Mouse (Mus musculus) megakaryocyte, adult 5-6 weeks (primary cell): ENCODE measurements around the gene Dtx3. TPM values are rescaled to one million over a fixed set of nuclear protein-coding genes. Genes with fewer than 3 reads are reported as not detected.
"Not testable (repeated sequence)": the region's sequence is repeated elsewhere in the genome, so short reads cannot be mapped to it uniquely, and the experiment has no call there.

Experiments
- ATAC-seq: 2 replicates; pipeline ENCODE4 v1.8.0; 2016; ENCODE audit warnings: mild to moderate bottlenecking, inconsistent platforms; ENCODE audit not compliant: poor library complexity, severe bottlenecking
- total RNA-seq, 2 experiments: library from RNA; stranded (forward) in 1 of 2; stranded (reverse) in 1 of 2; fragments of 153-499, 151-499 nt in 1 of 2; fragments of 221-1000, 200-1000 nt in 1 of 2; gene quantifications; 2 replicates each; pipeline versions ENCODE4 v1.2.3 to v1.2.4; 2015 to 2017

Gene Dtx3
- total RNA-seq, 2 experiments from 2014 or later: 8.2 to 9.1 TPM

DNA sequence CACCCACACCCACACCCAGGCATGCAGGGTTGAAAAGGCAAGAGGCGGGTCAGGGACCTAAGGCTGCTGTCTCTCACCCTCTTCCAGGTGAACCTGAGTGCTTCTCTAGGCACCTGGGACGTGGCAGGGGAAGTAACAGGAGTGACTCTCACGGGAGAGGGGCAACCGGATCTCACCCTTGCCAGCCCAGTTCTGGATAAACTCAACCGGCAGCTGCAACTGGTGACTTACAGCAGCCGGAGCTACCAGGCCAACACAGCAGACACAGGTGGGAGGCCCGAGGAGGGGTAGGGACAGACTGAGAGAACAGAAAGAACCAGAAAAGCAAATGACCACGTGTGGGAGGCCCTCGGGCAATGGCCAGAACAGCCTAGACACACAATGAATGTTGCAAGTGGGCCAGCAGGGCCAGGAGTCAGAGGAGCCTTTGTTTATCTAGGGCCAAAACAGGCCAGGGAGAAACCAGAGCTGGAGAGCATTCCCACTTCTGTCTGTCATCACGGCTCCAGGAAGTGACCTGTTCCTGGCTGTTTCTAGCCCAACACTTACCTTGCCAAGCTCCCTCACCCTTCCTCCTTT, 27.8 kb downstream of the Dtx3 start:
- ATAC-seq: no peak

DNA sequence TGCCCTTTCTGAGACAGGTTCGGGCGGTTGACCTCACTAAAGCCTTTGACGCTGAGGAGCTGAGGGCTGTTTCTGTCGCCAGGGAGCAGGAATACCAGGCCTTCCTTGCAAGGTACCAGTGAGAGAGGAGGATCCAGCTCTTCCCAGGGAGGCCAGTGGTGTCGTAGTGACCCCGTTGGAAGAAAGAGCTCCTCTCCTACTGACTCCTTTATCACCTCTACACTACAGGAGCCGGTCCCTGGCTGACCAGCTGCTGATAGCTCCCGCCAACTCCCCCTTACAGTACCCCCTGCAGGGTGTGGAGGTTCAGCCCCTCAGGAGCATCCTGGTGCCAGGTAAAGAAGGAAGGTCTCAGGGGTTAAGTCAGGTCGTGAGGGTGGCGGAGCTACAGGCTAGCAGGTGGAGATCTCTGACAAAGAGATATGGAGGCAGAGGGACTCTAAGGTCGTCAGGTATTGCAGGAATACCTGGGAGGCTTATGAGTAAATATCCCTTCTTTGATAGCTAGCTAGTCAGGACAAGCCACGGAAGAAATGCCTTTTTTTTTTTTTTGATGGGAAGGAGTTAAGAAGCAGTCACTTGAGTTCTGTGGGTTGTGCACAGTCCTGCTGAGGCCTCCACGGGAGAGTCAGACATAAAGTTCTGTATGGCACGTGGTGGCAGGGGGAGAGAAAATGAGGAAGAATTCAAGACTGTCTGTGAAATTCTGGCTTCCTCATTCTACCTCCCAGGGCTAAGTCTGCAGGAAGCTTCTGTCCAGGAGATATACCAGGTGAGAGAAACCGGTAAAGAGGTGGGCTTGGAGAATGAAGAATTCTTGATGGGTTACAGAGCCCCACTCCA, 28.5 kb downstream of the Dtx3 start:
- ATAC-seq: peak; percentile 15; the same call in 1 of the 2 replicates

DNA sequence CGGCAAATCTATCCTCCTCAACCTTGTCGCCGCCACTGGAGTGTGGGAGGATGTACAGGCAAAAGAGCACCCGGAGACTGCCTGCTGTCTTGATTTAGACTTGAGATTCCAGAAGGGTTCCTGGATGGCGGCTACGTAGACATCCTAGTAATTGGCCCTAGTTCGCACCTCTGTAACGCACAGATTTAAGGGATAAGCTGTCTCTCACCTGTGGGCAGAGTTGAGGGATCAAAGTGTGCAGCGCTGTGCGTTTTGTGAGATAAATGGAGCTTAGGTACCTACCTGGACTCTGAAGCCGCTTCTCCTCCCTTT, 29.2 kb downstream of the Dtx3 start:
- no peak for ATAC-seq

DNA sequence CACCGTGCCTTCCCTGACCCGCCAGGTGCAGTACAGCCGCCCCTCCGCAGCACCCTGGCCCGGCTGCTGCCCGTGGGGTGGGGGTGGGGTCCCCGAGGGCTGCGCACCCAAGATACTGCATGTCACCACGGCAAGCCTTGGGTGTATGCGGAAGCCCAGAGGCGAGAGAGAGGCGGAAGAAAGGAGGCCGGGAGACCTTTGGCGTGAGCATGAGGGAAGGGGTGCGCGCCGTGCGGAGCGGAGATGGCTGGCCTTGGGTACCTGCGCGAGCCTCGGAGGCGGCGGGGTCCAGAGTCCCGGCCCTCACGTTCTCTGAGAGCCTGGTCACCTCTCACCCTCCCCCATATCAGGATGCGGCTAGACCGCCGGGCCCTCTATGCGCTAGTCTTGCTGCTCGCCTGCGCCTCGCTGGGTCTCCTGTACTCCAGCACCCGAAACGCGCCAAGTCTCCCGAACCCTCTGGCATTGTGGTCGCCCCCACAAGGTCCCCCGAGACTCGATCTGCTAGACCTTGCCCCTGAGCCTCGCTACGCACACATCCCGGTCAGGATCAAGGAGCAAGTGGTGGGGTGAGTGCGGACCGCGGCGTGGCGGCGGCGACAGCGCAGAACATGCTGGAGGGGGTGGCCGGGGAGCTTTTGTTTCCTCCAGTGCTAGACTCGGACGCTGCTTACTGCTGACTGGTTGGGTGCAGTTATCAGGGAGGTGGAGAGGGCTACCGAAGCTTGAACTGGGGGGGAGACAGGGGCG, 29.7 kb downstream of the Dtx3 start:
- peak; percentile 49 for ATAC-seq

DNA sequence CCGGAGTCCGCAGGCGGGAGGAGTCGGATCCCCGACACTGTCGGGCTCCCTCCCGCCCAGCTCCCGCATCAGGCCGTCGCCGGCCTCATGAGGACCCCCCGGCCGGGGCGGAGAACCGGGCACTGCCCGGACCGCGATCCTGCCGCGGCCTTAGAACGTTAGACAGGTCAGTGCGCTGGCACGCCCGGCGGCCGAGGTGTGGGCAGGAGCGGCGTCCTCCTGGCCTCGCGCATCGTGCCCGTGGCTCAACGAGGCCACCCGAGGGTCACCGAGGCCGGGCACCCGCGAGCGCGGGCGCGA, 30.2 kb downstream of the Dtx3 start:
- ATAC-seq: no peak

DNA sequence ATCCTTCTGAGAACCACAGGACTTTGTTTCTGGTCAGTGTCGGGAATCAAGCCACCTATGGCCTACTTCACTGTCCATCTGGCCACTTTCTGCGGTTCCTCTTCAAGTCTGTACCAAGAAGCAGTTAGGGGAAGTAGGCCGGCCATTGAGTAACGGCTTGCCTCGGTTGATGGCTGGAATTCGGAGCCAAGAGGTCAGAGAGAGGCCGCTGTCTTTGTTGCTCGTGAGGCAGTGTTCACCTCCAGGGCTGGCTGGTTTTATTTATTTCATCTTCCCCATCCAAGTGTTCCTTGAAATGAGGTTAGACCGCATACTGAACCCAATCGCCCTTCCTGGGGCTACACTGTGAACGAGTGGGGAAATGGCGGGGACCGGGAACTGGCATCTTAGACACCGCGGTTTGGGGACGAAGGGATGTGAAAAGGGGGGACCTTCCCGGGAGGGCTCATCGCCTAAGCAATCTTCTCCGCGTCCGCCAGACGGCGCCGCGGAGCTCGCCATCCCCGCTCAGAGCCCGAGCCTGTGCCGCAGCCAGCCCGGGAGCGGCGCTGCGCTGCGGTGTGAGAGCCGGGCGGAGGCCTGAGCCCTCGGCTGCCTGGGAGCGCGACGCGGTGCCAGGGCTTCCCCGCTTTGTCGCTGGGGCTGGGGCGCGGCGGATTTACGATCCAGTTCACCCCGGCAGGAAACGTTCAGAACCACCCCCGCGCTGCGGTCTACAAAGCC, 30.7 kb downstream of the Dtx3 start, which contains the start of gene B4galnt1:
Gene B4galnt1 (plus strand): TSS at position 595 of the 723 bp plus-strand sequence.
- peak; percentile 55 for ATAC-seq

DNA sequence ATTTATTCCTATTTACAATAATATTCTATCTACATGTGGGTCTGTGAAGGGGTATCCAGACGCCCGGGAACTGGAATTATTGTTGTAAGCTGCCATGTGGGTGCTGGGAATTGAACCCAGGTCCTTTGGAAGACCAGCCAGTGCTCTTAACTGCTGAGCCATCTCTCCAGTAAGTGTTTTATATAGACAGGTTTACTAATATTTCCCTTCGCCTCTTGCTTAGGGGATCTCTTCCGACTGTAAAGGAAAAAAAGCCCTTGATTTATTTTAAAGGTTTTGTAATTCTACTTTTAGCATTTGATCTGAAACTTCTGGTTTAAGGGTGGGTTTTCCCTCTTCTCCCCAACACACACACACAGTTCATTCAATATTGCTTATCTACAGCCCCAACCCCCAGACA, 31.3 kb downstream of the Dtx3 start:
- no peak for ATAC-seq

DNA sequence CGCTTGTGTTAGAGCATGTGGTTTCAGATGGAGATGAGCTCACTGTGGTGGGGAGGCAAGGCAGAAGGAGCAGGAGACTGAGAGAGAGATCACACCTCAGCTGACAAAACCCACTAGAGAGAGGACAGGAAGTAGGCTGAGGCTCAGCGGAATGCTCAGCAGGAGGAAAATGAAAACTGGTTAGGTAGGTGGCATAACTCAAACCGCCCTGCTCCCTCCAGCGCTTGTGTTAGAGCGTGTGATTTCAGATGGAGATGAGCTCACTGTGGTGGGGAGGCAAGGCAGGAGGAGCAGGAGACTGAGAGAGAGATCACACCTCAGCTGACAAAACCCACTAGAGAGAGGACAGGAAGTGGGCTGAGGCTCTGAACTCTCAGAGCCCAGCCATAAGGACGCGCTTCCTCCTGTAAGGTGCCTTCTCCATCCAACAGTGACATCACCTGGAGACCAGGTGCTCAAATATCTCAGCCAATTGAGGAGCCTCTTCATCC, 32.7 kb downstream of the Dtx3 start:
- ATAC-seq: peak; percentile 36

DNA sequence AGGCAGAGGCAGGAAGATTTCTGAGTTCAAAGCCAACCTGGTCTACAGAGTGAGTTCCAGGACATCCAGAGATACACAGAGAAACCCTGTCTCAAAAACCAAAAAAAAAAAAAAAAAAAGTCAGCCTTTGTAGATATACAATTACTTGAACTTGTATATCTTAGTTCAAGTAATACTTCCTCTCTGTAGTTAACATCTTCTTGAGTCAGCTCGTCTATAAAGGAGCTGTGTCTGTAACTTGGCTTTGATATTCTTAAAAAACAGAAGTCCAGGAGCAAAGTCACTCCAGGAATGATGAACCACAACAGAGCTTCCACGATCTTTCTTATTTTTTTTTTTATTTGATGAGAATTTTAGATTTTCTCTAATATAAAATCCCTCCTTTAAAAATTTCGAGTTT, 34.8 kb downstream of the Dtx3 start:
- ATAC-seq: no peak

DNA sequence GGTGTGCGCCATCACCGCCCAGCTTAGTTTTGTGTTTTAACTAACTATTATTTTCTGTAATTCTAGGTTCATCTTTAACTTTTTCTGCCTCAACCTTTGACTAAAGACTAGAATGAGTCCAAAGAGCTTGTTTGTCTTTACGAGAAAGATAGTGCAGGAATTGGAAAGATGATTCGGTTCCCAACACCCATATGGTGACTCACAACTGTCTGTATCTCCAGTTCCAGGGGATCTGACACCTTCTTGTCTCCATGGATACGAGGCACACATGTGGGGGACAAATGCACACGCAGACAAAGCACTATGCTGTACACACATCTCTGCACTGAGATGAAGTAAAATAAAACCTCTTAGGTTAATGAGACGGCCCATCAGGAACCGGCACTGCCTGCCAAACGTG, 35.4 kb downstream of the Dtx3 start:
- ATAC-seq: no peak

DNA sequence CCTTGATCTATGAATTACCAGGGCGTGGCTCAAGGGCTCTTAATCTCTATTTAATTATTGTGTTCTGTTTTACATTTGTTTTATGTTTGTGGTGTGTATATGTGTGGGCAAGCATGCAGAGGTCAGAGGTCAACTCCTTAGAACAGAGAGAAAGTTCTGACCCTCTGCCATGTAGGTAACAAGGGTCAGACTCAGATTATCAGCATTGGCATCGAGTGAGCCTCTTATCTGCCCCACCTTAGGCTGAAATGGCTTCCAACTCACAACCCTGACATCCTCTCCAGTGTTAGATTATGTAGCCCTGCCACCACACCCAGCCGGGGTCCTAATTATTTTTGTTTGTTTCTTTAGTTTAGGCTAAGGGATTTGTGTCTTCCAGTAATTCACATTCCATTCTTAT, 37.1 kb downstream of the Dtx3 start:
- no peak for ATAC-seq

DNA sequence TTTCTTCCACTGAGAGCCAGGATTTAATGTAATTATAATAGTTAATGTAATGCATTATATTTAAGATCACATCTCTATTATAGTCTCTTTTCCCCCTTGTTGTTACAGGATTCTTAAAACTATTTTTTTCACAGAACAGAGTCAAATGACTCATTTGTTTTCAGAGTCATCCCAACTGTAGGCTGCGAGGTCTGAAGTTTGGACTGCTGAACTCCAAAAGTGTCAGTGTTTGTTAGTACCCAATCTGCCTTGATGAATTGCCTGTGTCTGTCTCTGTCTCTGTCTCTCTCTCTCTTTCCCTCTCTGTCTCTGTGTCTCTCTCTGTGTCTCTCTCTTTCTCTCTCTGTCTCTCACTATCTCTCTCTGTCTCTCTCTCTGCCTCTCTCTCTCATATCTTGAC, 39.0 kb downstream of the Dtx3 start:
- no peak for ATAC-seq

DNA sequence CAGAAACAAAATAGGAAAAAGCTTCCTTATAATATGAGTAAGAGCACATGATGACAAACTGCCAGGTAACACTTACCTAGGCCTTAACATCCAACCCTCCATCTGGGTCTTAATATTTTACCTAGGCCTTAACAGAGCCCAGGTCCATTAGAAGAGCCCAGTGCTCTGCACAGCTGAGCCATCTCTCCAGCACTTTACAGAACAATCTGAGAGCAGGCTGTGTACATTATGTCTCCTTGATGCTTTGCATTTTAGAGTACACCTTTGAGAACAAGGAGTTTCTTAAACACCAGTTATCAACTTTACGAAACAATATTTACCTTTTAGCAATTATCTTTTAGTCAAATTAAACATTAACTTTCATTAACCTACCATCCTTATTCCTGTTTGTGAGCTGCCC, 39.4 kb downstream of the Dtx3 start:
- no peak for ATAC-seq

DNA sequence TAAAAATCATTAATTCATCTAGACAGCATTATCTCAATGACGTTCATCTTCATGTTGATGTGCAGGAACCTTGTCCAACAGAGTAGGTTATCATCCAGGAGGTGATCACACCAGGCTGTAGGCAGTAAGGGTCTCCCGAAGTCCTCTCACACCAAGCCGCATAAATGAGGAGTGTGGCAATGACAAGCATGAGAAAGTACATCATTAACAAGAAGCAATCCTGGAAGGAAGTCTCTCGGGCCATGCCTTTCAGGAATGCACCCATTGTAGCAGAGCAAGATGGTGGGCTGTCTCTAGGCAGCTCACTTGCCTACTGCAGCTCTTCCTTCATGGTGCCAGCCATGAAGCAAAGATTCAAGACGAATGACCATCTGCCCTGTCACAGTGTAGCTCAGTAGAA, 40.9 kb downstream of the Dtx3 start:
- no peak for ATAC-seq

DNA sequence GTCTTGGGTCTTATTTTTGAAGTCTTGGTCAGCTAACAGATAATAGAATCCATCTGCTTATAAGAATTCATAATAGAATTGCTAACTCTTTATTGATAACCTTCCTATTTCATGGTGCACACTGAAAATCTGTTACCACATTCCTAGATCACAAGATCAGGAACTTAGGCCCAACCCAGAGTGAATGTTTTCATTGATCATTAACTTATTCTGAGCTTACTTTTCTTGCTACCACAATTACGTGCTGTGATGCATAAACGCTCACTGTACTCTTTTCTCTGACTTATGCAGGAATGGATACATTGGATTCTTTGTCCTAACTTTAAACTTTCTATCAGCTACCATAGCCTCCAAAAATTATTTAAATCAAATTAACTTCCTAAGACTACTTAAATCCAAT, 41.3 kb downstream of the Dtx3 start:
- ATAC-seq: no peak

DNA sequence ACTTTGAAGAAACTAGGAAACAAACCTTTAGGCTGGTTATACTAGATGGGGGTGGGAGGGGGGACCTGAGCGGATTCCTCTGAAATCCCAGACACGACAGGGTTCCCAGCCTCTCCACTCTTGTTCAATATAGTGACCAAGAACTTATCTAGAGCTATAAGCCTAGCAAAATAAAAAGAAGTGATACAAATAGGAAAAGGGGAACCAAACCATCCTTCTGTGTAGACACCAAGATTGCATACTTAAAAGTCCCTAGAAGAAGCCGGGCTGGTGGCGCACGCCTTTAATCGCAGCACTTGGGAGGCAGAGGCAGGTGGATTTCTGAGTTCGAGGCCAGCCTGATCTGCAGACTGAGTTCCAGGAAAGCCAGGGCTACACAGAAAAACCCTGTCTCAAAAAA, 42.2 kb downstream of the Dtx3 start:
- peak; percentile 57 for ATAC-seq

DNA sequence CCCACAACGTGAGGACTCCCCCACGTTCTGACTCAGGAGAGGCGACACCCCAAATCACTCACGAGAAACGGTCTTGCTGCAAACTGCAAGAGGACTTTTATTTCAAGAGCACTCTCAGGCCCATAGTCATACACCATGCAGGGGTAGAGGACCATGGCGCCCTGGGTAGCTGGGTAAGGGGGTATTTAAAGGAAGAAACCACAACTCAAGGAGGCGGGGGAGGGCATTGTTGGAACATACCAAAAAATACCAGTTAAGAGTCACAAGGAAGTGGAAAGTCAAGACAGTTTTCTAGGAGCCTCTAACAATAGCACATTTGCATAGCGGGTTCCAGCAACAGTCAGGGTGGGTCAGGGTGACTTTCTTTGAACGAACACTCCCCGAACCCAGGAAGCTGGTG, 43.0 kb downstream of the Dtx3 start:
- not testable (repeated sequence) for ATAC-seq

DNA sequence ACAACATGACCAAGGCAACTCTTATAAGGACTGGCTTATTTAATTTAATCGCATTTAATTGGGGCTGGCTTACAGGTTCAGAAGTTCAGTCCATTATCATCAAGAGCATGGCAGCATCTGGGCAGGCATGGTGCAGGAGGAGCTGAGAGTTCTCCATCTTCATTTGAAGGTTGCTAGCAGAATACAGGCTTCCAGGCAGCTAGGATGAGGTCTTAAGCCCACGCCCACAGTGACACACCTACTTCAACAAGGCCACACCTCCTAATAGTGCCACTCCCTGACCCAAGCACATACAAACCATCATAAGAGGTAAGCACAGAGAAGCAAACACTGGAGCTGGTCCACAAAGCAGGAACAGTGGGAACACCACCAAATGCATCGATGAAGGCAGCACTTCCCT, 44.3 kb downstream of the Dtx3 start:
- ATAC-seq: not testable (repeated sequence)

DNA sequence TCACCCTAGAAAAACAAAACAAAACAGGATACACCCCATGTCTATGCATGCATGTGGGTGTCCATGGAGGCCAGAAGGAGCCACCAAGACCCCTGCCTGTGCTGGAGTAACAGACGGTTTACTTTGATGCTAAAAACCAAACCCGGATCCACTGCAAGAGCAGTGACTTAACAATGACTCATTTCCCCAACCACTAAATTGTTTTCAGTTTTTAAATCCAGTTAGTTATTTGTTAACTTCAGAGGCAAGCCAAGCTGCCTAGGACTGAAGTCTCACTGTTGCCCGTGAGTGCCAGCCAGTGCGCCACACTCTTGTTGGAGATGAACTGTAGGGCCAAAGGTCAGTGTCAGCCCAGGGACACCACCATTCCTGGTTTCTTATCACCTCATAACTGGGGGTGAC, 45.1 kb downstream of the Dtx3 start:
- peak; percentile 47 for ATAC-seq

DNA sequence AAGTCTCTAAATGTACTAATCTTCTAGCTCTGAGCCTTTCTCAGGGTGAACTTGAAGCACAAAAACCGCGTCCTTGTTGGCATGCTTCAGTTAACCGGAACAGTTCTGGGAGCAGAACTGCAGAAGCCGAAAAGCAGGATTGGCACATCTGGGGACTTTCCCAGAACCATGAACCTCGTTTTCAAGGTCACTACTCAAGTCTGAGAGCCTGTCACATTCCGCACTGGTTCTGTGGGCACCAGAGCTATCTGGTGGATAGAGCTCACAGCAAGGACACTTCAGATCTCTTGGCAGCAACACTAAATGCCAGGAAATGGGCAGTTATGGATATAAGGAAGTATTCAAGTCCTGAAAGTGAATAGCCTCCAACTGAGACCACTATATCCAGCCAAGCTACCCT, 48.4 kb downstream of the Dtx3 start:
- ATAC-seq: no peak

DNA sequence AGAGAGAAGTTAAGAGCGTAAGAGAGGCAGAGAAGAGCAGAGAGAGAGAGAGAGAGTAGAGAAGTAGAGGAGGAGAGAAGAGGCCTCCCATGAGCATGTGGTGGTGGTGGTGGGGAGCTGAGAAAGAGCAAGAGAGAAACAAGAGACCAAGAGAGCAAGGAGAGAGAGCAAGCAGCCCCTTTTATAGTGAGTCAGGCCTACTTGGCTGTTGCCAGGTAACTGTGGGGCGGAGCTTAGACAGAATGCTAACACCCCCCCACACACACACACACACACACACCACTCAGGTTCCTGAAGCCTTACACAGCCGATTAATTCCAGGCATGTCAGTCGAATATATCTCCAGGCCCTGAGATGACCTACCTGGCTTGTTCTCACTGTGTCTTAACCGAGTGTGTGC, 50.2 kb downstream of the Dtx3 start:
- ATAC-seq: no peak
